Mouse (Mus musculus): ENCODE measurements around the gene Wdr37.

DNA sequence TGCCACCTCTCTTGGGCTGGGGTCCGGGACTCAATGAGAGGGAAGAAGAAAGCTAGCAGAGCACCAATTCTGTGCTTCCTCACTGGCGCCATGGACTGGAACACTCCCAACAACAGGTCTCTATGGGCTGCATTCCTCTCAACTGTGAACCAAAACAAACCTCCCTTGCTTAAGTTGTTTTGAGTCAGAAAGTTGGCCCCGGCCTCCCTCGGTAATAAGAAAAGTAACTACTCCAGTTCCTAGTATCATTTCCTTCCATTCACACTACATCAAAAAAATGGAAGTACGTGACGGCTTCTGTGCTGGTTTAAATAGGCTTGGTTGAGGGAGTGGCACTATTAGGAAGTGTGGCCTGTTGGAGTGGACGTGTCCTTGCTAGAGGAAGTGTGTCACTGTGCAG, 5.1 kb downstream of the Wdr37 start:
- no peak for TF ChIP-seq CTCF (IDR thresholded peaks at IDR 0.05; ENCODE audit: low read depth)
- TF ChIP-seq EP300 (IDR thresholded peaks at IDR 0.05; ENCODE audit: low read depth), result no peak

All from liver, embryonic 14.5 days (tissue).